ENCODE assay signal across 14 mouse cellular contexts in genomic region chr2:116978809-116979208, GRCm38 (mm10).
DNase-seq lines count a peak whose midpoint lies in the region; ATAC-seq and TF ChIP-seq lines count a peak whose summit lies in the region.
"Had no signal": no experiment of that assay in that cellular context is flagged by ENCODE, and none has a peak within 500 bp of the region (broad histone marks: within the 10 kb centered on the region; RNA-seq: fewer than 3 reads in every experiment).

No protein-coding gene starts in this region.

- 51% methylated on average over 4 of the region's 4 CpGs for WGBS in midbrain, embryonic 10.5 days
- 42% methylated on average over 4 of the region's 4 CpGs for WGBS in midbrain, embryonic 11.5 days
- 51% methylated on average over 4 of the region's 4 CpGs for WGBS in embryonic facial prominence, embryonic 11.5 days
- 75% methylated on average over 4 of the region's 4 CpGs for WGBS in forebrain, embryonic 14.5 days

- H3K9me3 ChIP-seq in midbrain, embryonic 10.5 days (replicated peaks), result peaks cover 5% of the 10 kb centered on the region
- H3K9me3 ChIP-seq in midbrain, embryonic 11.5 days (ENCODE audit: control insufficient read depth, low read length), result no peaks in the 10 kb centered on the region; the same call in 1 of the 2 replicates
- H3K9me3 ChIP-seq in embryonic facial prominence, embryonic 11.5 days (replicated peaks; ENCODE audit: control insufficient read depth, low read length), result no peaks in the 10 kb centered on the region
- no peaks in the 10 kb centered on the region for H3K9me3 ChIP-seq in forebrain, embryonic 14.5 days (replicated peaks; ENCODE audit: control insufficient read depth, low read length)
- H3K9me3 ChIP-seq: hindbrain, embryonic 15.5 days; liver, embryonic 12.5 days had no signal

- DNase-seq in midbrain, embryonic 10.5 days (ENCODE audit: low spot score), result peak; percentile 20
- no peak for DNase-seq in midbrain, embryonic 11.5 days (ENCODE audit: low spot score, missing footprints)
- peak; percentile 18 for DNase-seq in ZHBTc4 (ENCODE audit: low read depth, low spot score)
- peak; percentile 13 for DNase-seq in embryonic facial prominence, embryonic 11.5 days (ENCODE audit: low spot score)
- DNase-seq in testis, postnatal 14 days (ENCODE audit: low spot score), result no peak
- DNase-seq in forebrain, embryonic 14.5 days (ENCODE audit: low spot score), result no peak
- DNase-seq: cerebellum, adult 11 months; kidney, postnatal 36 days; right cerebral cortex, postnatal 4 days; thymus, adult 18-20 months had no signal

- H3K79me2 ChIP-seq in myocyte (ENCODE audit: control insufficient read depth, insufficient read depth), result no peaks in the 10 kb centered on the region

- no peak overlapping the region for H3K4me2 ChIP-seq in midbrain, embryonic 11.5 days
- H3K4me2 ChIP-seq in embryonic facial prominence, embryonic 11.5 days (ENCODE audit: low read depth, low read length), result no peak overlapping the region
- peak overlapping the region; percentile 79 for H3K4me2 ChIP-seq in myocyte (ENCODE audit: low read depth)
- H3K4me2 ChIP-seq in forebrain, embryonic 14.5 days (ENCODE audit: low read length), result no peak overlapping the region
- H3K4me2 ChIP-seq: hindbrain, embryonic 15.5 days; liver, embryonic 12.5 days had no signal

- no peak overlapping the region for H3K4me3 ChIP-seq in midbrain, embryonic 10.5 days
- no peak overlapping the region for H3K4me3 ChIP-seq in midbrain, embryonic 11.5 days (ENCODE audit: low read depth, low read length)
- no peak overlapping the region for H3K4me3 ChIP-seq in embryonic facial prominence, embryonic 11.5 days (ENCODE audit: low read depth, low read length)
- no peak overlapping the region for H3K4me3 ChIP-seq in myocyte
- H3K4me3 ChIP-seq in forebrain, embryonic 14.5 days (ENCODE audit: low read depth, low read length), result no peak overlapping the region
- H3K4me3 ChIP-seq: hindbrain, embryonic 15.5 days; liver, embryonic 12.5 days had no signal

- H3K27ac ChIP-seq in midbrain, embryonic 10.5 days (replicated peaks), result peak overlapping the region; percentile 79
- no peak overlapping the region for H3K27ac ChIP-seq in midbrain, embryonic 11.5 days (ENCODE audit: low read depth, low read length)
- H3K27ac ChIP-seq in embryonic facial prominence, embryonic 11.5 days (replicated peaks; ENCODE audit: low read depth, low read length), result no peak overlapping the region
- H3K27ac ChIP-seq in forebrain, embryonic 14.5 days (ENCODE audit: low read depth, low read length), result no peak overlapping the region
- H3K27ac ChIP-seq: liver, embryonic 12.5 days had no signal

- H3K27me3 ChIP-seq in midbrain, embryonic 10.5 days (ENCODE audit: low read depth, poor library complexity, severe bottlenecking), result peaks cover 5% of the 10 kb centered on the region; the same call in 1 of the 2 replicates
- no peaks in the 10 kb centered on the region for H3K27me3 ChIP-seq in midbrain, embryonic 11.5 days (ENCODE audit: control insufficient read depth, insufficient read depth, low read length)
- H3K27me3 ChIP-seq in embryonic facial prominence, embryonic 11.5 days (ENCODE audit: control insufficient read depth, insufficient read depth, low read length), result no peaks in the 10 kb centered on the region
- H3K27me3 ChIP-seq in myocyte (ENCODE audit: control insufficient read depth, insufficient read depth, insufficient read length), result no peaks in the 10 kb centered on the region
- H3K27me3 ChIP-seq in forebrain, embryonic 14.5 days (replicated peaks; ENCODE audit: control insufficient read depth, insufficient read depth, low read length), result no peaks in the 10 kb centered on the region
- H3K27me3 ChIP-seq: hindbrain, embryonic 15.5 days had no signal

- TF ChIP-seq POLR2A in myocyte (IDR thresholded peaks at IDR 0.05; ENCODE audit: insufficient read length, low read depth), result no peak

- H3K4me1 ChIP-seq in midbrain, embryonic 10.5 days, result peaks cover 72% of the 10 kb centered on the region
- H3K4me1 ChIP-seq in midbrain, embryonic 11.5 days (ENCODE audit: control insufficient read depth, insufficient read depth, low read length), result peaks cover 54% of the 10 kb centered on the region
- H3K4me1 ChIP-seq in embryonic facial prominence, embryonic 11.5 days (ENCODE audit: control insufficient read depth, insufficient read depth, low read length), result peaks cover 4% of the 10 kb centered on the region; the same call in 1 of the 2 replicates
- H3K4me1 ChIP-seq in forebrain, embryonic 14.5 days (ENCODE audit: control insufficient read depth, insufficient read depth, low read length), result peaks cover 22% of the 10 kb centered on the region

- no peak overlapping the region for H3ac ChIP-seq in myocyte (ENCODE audit: control insufficient read depth, insufficient read length)

- no peak for ATAC-seq in midbrain, embryonic 11.5 days (ENCODE audit: low FRiP score)
- ATAC-seq in embryonic facial prominence, embryonic 11.5 days (replicated peaks; ENCODE audit: insufficient number of reproducible peaks, low FRiP score, low TSS enrichment, low read depth), result no peak
- no peak for ATAC-seq in forebrain, embryonic 14.5 days
- ATAC-seq: intestine, postnatal 0 days; liver, embryonic 12.5 days had no signal

- H3K36me3 ChIP-seq in midbrain, embryonic 10.5 days, result no peaks in the 10 kb centered on the region
- H3K36me3 ChIP-seq in midbrain, embryonic 11.5 days (ENCODE audit: control insufficient read depth, insufficient read depth, low read length), result no peaks in the 10 kb centered on the region
- no peaks in the 10 kb centered on the region for H3K36me3 ChIP-seq in embryonic facial prominence, embryonic 11.5 days (replicated peaks; ENCODE audit: control insufficient read depth, insufficient read depth, low read depth, low read length)
- no peaks in the 10 kb centered on the region for H3K36me3 ChIP-seq in myocyte (ENCODE audit: control insufficient read depth, insufficient read depth)
- H3K36me3 ChIP-seq in forebrain, embryonic 14.5 days (ENCODE audit: control insufficient read depth, insufficient read depth, low read length), result no peaks in the 10 kb centered on the region
- H3K36me3 ChIP-seq: hindbrain, embryonic 15.5 days; liver, embryonic 12.5 days had no signal

- H3K9ac ChIP-seq in midbrain, embryonic 11.5 days (ENCODE audit: low read length), result no peak overlapping the region
- H3K9ac ChIP-seq in embryonic facial prominence, embryonic 11.5 days (replicated peaks; ENCODE audit: low read length), result no peak overlapping the region
- H3K9ac ChIP-seq in forebrain, embryonic 14.5 days (ENCODE audit: low read length), result no peak overlapping the region
- H3K9ac ChIP-seq: hindbrain, embryonic 15.5 days; liver, embryonic 12.5 days had no signal

TF ChIP-seq in myocyte, 11 proteins besides CTCF, POLR2A, EP300 and RAD21:
- TF ChIP-seq TCF12 (IDR thresholded peaks at IDR 0.05; ENCODE audit: insufficient read depth, poor library complexity, severe bottlenecking) (no peak), CEBPB (IDR thresholded peaks at IDR 0.05; ENCODE audit: insufficient read depth, poor library complexity, severe bottlenecking) (no peak), MAX (IDR thresholded peaks at IDR 0.05; ENCODE audit: low read depth) (no peak), USF1 (IDR thresholded peaks at IDR 0.05; ENCODE audit: low read depth) (no peak), E2F4 (IDR thresholded peaks at IDR 0.05; ENCODE audit: insufficient read depth) (no peak), TCF3 (IDR thresholded peaks at IDR 0.05; ENCODE audit: insufficient read length, low read depth) (no peak), MYOG (IDR thresholded peaks at IDR 0.05; ENCODE audit: control insufficient read depth in 1 of 3, insufficient read depth in 1 of 3, insufficient read length in 2 of 3, low read depth in 2 of 3) (no peak)

Comparison
In these comparisons a context has a peak if more than half of its experiments do, and no peak if none do; other contexts are left out.
1. DNase-seq: peak in midbrain, embryonic 10.5 days (single experiment), ZHBTc4 (single experiment) and embryonic facial prominence, embryonic 11.5 days (single experiment); none in midbrain, embryonic 11.5 days (single experiment), testis, postnatal 14 days (single experiment) and forebrain, embryonic 14.5 days (single experiment).